Mouse (Mus musculus) liver, adult 2 months (tissue): ENCODE data around the gene Atxn1.

ENCODE experiments used
- CTCF ChIP-seq: fragments of 200-500 bp; IDR thresholded peaks from 2 replicates; pipeline ENCODE4 v1.5.1; 2011; ENCODE audit warnings: low read depth, low read length, control low read depth
- POLR2A ChIP-seq: fragments of 200-500 bp; IDR thresholded peaks from 2 replicates; pipeline ENCODE4 v1.6.1; 2011; ENCODE audit warnings: low read length, control low read depth; ENCODE audit not compliant: insufficient read depth; ENCODE audit errors: extremely low read depth

DNA sequence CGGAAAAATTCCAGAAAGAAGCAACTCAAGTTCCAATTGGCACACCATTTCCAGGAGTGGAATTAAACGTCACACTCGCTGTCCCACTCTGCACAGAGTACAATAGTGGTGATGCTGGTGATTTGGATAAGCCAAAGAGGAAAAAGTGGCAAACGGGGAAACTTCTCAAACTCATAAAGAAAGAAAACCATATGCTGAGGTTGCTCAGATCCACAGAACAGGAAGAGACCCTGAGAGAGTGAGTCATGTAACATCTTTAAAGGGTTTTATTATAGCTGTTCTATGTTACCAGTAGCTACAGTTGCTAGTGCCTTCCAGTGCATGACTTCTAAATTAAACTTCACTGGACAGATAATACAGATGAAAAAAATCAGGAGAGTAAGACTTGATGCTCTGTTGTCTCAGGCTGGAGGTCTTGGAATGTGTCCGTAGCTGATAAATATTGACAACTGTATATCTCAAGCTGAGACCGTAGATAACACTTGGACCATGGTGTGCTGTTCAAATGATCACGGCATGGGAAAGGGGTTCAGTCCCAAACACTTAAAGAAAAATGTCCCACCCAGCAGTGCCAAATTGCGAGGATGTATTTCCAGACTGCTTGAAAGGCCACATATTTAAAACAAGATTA is 98.1 kb downstream of the Atxn1 start:
- no peak for TF ChIP-seq POLR2A
- TF ChIP-seq CTCF: no peak
